Mouse (Mus musculus) liver, embryonic 14.5 days (tissue): ENCODE results near the gene Fgd3.

Experiments used
- CTCF ChIP-seq: IDR thresholded peaks from 2 replicates; pipeline ENCODE4 v1.5.1; 2016; ENCODE audit warnings: antibody characterized with exemption, low read depth, control low read depth
- EP300 ChIP-seq: IDR thresholded peaks from 2 replicates; pipeline ENCODE4 v1.6.1; 2016; ENCODE audit warnings: antibody characterized with exemption, low read depth

- TF ChIP-seq CTCF (no peak), EP300 (no peak)
Observed at GRCm38 (mm10) chr13:49308206-49308605, 11.9 kb downstream of the Fgd3 start.
